Mouse (Mus musculus): ENCODE data around the gene Cela3b.
A peak's percentile ranks its signal among the peaks of the same experiment; 100 is the strongest.
"Not testable (repeated sequence)": the region's sequence is repeated elsewhere in the genome, so short reads cannot be mapped to it uniquely, and the experiment has no call there.

Cela3b gene

DNA sequence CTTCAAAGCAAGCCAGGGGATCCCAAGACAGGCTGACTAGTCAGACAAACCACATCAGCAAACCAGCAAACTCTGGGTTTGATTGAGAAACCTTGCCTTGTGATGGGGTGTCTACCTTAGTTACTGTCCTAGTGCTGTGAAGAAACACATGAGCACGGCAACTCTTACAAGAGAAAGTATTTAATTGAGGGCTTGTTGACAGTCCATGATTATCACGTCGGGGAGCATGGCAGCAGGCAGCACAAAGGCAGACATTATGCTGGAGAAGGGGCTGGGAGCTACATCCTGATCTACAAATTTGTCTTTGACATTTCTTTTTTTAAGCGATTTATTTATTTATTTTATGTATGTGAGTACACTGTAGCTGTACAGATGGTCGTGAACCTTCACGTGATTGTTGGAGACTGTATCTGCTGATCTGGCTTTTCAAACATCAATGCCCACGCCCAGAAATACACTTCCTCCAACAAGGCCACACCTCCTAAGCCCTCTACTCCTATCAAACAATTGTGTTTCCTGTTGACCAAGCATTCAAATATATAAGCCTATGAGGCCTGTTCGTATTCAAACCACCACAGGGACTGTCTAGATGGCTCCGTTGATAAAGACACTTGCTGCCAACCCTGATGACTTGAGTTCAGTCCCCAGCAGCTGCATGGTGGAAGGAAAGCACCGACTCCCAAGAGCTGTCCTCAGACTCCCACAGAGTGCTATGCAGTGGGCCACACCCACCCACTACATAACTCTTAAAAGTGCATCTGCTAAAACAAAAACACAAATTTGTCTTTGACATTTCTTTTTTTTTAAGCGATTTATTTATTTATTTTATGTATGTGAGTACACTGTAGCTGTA lies 12.4 kb downstream of the Cela3b start:
- no peak for DNase-seq (ENCODE audit: low spot score in 2 of 2)

- DNase-seq (ENCODE audit: low spot score in 2 of 2) = no peak
Measured at GRCm38 (mm10) chr4:137414936-137415335, 15.4 kb downstream of the Cela3b start.

DNA sequence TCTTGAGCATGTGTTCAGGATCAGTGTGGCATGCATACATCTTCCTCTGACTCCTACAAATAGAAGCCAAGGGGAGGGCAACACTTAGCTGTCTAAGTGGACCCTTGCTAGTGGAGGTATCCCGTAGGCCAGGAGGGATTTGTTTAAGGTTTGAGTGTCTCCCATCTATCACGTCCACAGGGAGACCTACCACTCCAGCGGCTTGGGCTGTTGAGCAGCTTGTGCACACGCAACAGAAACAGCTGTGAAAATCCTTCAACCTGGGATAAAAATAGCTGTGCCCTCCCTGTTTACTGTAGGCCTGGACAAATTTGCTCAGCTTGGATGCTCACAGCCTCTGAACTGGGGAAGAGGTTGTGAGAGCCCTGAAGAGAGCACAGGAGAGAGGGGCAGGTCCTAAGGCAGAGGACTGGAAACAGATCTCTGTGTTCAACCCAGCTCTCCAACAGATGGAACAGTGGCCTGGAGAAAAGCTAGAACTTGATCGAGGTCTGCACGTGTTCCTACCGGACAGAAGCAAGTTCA lies 18.1 kb downstream of the Cela3b start:
- not testable (repeated sequence) for DNase-seq (ENCODE audit: low spot score in 2 of 2)

DNA sequence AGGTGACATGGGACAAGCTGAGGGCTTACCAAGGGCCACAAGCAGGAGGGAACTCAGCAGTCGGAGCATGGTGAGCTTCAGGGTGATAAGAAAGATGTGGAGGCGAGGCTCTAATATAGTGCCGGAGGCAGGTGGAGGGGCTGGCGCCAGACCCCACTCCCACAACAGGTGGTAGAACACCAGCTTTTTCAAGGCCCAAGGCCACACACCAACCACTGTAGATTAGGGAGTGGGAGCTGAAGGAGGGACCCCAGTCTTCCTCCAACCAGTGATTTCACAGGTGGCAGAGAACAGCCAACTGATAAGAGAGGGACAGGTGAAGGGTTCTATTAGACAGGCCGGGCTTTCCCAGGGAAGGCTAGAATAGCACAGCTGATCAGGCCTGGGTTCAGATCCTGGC lies 20.6 kb downstream of the Cela3b start, which contains the start of gene Cela3a:
Gene Cela3a, minus strand, starts transcription at position 101 of the 400 bp plus-strand sequence.
- DNase-seq (ENCODE audit: low spot score in 2 of 2) = no peak

DNA sequence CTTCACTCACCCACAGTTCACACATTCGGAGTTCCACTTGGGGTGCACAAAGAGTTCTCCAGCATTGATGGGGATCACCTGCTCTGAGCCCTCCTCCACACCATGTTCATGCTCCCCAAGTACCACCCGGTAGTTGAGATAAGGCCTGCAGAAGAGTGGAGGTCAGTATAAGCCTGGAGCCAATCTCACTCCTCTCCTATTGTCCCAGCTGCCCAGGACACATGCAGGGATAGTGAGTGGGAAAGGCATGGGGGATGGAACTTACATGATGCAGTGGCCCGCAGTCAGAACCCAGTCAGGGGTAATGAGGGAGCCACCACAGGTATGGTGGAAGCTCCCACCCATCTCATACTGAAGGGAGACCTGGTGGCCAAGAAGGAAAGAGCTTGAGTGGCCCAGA lies 24.8 kb downstream of the Cela3b start:
- DNase-seq (ENCODE audit: low spot score in 2 of 2) = no peak

DNA sequence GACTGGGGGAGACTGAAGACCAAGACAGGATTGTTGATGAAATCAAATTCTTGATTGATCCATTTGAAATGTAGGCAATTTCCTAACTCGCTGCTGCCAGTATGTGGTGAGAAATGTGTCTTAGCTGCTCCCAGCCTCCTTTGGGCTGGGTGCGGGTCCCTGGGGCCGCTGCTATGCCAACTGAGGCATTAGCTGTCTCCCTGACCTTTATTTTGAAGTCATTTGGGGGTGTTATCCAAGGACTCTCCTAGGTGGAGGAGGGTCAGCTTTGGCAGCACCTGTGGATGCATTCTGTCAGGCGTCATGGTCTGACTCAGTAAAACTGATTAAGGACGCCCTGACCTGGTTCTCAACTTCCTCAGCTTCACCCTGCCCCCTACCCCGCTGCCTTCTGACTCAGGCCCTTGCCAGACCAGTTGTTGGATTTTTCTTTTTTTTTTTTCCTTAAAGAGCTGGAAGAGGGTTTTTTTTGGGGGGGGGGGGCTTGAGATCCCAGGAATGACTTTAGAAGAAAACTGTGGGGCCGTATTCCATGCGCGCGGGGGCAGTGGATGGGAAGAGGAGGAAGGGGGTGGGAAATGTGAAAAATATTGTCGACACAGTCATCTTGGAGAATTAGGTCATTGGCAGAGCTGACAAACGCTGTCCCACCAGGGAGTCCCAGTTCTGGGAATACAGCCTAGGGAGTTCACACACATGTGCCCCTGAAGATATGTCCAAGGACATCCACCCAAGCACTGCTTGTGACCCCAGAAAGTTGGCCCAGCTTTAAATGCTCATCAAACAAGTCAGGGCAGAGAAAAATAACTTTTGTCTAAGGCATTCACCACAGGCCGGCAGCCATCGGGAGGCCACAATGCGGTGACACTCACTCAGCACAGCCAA lies 33.5 kb downstream of the Cela3b start:
- DNase-seq (ENCODE audit: low spot score in 2 of 2) = no peak

DNA sequence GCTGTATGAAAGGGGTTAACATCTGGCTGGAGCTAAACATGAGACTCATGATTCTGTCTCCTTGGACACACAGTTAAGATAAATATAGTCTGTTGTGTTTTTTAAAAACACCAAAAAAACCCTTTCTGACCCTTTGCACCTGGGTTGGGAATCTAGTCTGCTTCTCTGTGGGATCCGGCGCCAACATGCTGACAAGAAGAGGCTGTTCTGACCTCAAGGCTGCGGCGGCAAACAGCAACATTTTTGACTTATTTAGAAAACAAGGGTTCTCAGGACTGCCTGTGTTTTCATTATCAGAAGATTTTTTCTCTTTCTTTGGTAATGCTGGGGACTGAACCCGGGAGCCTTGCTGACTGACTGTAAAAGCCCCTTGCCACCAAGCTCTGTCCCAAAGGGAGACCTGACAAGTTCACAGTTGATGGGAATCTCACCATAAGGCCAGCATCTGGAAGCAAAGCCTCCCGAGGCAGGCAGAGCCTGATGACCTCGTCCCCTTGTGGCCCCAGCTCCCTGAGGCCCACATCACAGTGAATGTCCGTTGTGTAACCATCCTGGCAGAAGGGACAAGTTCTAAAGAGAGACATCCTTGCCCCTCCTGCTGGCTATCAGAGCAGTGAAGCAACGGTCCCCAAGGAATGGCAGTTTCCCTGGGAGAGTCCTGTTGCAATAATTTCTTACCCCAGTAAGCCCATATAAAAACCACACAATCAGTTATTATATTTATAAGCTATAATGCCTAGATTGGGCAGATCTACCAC lies 36.8 kb downstream of the Cela3b start:
- no peak for DNase-seq (ENCODE audit: low spot score in 2 of 2)

- DNase-seq (ENCODE audit: low spot score in 2 of 2) = no peak
Measured at GRCm38 (mm10) chr4:137392874-137393273, 37.5 kb downstream of the Cela3b start.

GRCm38 (mm10) chr4:137391287-137391686 lies 39.1 kb downstream of the Cela3b start:
- no peak for DNase-seq (ENCODE audit: low spot score in 2 of 2)

DNA sequence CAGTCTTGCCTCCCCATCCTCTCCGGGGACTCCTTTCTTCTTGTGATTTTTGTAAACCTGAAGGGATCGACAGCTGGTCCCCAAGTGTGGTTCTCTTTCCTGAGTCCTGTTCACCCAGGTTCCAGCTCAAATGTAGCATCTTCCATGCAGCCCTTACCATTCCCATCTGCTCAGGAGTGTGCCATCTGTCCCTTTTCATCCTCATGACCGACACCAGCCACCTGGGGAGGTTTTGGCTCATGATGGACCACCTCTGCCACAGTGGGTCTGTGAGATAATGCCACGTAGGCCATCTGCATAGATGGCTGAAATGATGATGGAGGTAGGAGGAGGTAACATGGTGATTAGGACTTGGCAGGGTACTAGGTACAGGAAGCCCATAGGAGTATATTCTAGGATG lies 40.1 kb downstream of the Cela3b start:
- DNase-seq (ENCODE audit: low spot score in 2 of 2) = no peak

- no peak for DNase-seq (ENCODE audit: low spot score in 2 of 2)
Measured at GRCm38 (mm10) chr4:137388983-137389382, 41.4 kb downstream of the Cela3b start.

DNA sequence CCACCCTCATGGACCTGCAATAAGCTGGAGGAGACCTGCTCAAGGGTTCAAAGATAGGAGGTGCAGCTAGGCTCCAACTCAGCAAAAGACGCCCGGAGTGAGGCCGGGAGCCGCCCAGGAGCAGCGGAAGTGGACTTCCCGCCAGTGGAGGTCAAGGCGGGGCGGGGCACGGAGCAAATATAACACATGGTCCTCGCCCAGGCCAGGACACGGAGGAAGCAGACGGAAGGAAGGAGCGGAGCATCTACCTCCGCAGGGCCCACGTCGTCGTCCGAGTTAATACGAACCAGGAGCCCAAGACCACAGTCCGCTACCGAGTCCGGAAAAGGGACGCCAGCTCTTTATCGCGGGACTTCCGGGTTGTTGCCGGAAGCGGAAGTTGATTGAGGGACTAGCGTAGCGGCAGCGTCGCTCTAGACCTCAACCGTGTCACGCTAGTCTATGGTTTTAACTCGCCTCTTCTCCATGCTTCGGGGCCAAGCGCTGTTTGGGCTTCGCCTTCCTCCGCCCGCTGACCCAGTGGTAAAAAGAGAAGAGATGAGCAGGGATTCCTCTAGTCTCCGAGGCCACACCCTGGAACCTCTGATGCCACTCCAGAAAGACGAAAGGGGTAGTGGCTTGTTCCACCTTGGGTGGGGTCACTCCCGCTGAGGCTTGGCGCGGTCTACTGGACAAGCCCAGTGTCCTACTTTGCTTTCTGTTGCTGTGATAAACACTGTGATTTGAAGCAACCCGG lies 42.1 kb downstream of the Cela3b start:
- peak; percentile 82 to 89 for DNase-seq (ENCODE audit: low spot score in 2 of 2)

GRCm38 (mm10) chr4:137387482-137388058 lies 42.8 kb downstream of the Cela3b start:
- no peak for DNase-seq (ENCODE audit: low spot score in 2 of 2)

DNA sequence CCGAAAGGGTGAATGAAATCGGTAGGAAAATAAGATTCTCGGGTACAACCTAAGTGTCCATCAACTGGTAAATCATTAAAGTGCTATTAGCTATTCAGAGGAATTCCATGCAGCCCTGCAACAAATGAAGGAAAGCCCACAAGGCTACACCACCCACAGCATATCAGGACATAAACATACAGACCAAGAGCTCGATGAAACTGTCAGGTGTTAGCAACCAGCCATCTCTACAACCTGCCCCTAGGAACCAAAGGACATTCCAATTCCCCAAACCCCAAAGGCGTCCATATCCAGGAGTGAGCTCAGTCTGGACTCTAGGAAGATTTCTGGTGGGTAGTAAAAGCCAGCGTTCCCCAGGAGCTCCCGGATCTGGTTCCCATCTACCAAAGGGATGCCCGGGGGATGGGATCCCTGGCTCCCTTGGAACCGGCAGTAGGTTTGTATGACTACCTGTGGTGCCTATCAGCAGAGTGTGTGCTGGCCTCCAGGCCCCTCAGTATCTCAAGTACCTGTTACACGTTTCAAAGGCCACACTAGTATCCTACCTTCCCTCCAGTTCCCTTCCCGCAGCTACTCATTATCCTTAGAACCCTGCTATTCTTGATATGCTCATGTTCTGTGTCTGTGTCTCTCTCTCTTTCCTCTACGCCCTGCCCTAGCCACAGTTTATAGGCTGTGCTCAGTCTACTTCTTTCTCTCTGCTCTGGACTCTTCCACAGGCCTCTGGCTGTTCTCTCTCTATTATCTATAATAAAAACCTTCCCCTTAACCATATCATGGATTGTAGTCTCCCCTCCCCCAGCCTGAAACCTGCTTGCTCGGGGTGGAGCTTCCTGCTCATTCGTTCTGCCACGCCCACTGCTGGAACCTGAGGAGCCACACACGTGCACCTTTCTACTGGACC lies 49.4 kb downstream of the Cela3b start:
- no peak for DNase-seq (ENCODE audit: low spot score in 2 of 2)

DNA sequence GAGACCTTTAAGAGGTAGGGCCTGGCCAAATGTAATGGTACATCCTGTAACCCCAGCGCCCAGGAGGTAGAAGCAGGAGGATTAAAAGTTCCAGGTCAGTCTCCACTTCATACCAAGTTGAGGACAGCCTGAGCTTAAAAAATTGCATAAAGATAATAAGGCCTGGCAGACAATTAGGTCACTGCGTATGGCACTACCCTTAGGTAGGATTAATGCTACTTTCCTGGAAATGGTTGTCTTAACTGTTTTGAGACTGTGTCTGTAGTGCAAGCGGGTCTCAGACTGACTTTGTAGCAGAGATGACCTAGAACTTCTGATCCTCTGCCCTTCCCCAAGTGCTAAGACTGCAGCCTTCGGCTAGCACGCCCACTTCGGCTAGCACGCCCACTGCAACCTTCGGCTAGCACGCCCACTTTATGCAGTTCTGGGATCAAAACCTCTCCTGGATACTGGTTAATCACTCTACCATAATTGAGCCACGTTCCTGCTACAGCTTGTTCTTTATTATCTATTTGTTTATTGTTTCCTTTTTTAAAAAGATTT lies 50.6 kb downstream of the Cela3b start:
- DNase-seq (ENCODE audit: low spot score in 2 of 2) = no peak

DNA sequence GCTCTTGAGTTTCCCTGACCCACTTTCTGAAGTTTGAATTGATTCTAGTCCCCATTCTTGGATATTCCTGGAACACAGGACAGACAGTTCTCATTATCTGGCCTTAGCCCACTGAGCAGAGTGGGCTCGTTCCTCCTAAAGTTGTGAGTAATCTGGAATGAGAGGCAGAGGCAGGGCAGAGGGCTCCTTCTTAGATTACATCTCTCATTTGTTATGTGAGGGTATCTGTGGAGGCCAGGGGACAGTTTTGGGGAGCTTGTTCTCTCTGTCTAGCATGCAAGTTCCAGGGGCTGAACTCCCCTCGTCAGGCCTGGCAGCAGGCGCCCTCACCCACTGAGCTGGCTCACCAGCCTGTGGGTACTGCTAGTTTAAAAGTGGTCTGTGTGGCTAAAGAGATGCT lies 51.3 kb downstream of the Cela3b start:
- no peak for DNase-seq (ENCODE audit: low spot score in 2 of 2)

GRCm38 (mm10) chr4:137377526-137378304 lies 52.6 kb downstream of the Cela3b start:
- DNase-seq (ENCODE audit: low spot score in 2 of 2) = no peak

- no peak for DNase-seq (ENCODE audit: low spot score in 2 of 2)
Measured at GRCm38 (mm10) chr4:137376778-137377177, 53.6 kb downstream of the Cela3b start.
